Mouse (Mus musculus): ENCODE data around the gene Cd300lg. TPM values are rescaled to one million over a fixed set of nuclear protein-coding genes. Genes with fewer than 3 reads are reported as not detected.

Gene Cd300lg
- polyA plus RNA-seq, 1 experiment = not detected

DNA sequence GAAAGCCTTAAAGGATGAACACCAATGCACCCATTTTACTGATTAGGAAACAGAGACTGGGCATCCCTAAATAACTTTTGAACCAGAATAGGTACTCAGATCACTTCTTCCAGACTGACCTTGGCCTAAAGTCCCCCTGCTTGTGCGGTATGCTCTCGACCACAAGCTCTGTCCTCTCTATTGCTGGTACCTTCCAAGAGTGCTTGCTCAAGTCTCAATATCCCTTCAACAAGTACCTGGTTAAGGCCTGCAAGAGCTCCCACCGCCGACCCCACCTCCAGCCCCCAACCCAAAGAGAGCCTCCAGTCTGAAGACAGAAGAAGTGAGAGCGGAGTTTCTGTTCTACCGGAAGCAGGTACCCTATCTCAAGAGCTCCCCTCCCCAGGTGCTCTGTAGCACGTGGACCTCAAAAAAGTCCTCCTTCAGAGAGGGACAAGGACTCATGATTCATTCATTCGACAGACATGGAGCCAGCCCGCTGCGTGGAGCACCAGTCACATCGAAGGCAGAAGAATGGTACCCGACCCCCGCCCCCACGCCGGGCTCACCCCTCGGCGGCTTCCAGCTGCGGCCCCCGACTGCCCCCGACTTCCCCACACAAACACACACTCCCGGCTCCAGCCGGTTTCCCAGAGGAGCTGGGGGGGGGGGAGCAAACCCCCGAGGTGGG is 15.2 kb upstream of the Cd300lg start:
- H3K4me3 ChIP-seq (ENCODE audit: insufficient read depth, poor library complexity, severe bottlenecking) = peak overlapping the region; percentile 18
- no peaks in the 10 kb centered on the region for H3K79me3 ChIP-seq (ENCODE audit: low read depth)
- no peaks in the 10 kb centered on the region for H3K36me3 ChIP-seq (ENCODE audit: control insufficient read depth, insufficient read depth)
- TF ChIP-seq MAX (IDR thresholded peaks at IDR 0.05) = no peak
- no peak for TF ChIP-seq MYOG (IDR thresholded peaks at IDR 0.05; ENCODE audit: control insufficient read depth, extremely low read depth, insufficient read length)
- no peak for TF ChIP-seq USF1 (IDR thresholded peaks at IDR 0.05; ENCODE audit: low read depth)
- TF ChIP-seq MYOD1 (IDR thresholded peaks at IDR 0.05; ENCODE audit: control insufficient read depth, insufficient read length, low read depth) = no peak
- TF ChIP-seq FOSL1 (IDR thresholded peaks at IDR 0.05; ENCODE audit: insufficient read depth, low read length, poor library complexity, severe bottlenecking) = no peak
- no peak for TF ChIP-seq CEBPB (IDR thresholded peaks at IDR 0.05; ENCODE audit: low read depth)
- no peak for TF ChIP-seq CTCF (IDR thresholded peaks at IDR 0.05; ENCODE audit: control insufficient read depth, insufficient read depth, insufficient read length)
- no peaks in the 10 kb centered on the region for H3K79me2 ChIP-seq (ENCODE audit: control insufficient read depth, insufficient read depth)
- H3K27me3 ChIP-seq (ENCODE audit: control insufficient read depth, insufficient read depth, insufficient read length) = peaks cover 19% of the 10 kb centered on the region
- H3ac ChIP-seq (ENCODE audit: control insufficient read depth, insufficient read length, low read depth) = peak overlapping the region; percentile 55

DNA sequence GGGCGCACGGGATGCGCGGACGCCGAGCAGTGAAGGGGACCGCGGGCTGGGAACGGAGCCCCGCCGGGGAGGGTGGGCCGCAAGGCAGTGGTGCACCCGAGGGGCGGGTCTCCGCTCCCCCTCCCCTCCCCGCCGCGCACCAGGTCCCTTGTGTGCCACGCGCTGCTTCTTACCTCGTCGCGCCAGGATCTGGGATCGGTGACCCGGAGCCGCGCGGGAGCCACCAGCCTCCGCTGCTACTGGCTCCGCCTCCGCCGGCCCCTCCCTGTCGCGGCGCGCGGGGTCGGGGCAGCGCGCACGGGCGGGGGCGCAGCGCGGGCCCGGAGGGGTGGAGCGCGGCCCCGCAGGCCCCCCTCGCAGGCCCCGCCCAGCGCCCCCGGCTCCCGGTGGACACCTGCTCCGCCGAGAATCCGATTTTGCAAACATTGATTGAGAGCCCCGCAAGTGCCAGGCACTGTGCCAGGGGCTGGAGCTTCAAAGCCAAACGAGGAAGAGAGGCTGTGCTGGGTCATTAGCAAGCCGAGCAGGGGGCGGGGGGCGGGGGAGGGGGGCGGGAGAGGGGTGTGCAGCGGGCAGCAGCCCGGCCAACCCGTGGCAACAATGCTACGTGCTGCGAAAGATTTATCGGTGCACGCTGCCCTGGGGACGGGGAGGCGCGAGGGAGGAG is 14.5 kb upstream of the Cd300lg start:
- Histone ChIP-seq H3ac (ENCODE audit: control insufficient read depth, insufficient read length, low read depth) (peak overlapping the region; percentile 55), H3K79me3 (ENCODE audit: low read depth) (no peaks in the 10 kb centered on the region), H3K36me3 (ENCODE audit: control insufficient read depth, insufficient read depth) (no peaks in the 10 kb centered on the region), H3K4me3 (ENCODE audit: insufficient read depth, poor library complexity, severe bottlenecking) (peak overlapping the region; percentile 18), H3K27me3 (ENCODE audit: control insufficient read depth, insufficient read depth, insufficient read length) (peaks cover 20% of the 10 kb centered on the region), H3K79me2 (ENCODE audit: control insufficient read depth, insufficient read depth) (no peaks in the 10 kb centered on the region)
- TF ChIP-seq FOSL1 (IDR thresholded peaks at IDR 0.05; ENCODE audit: insufficient read depth, low read length, poor library complexity, severe bottlenecking) (no peak), MYOD1 (IDR thresholded peaks at IDR 0.05; ENCODE audit: control insufficient read depth, insufficient read length, low read depth) (no peak), USF1 (IDR thresholded peaks at IDR 0.05; ENCODE audit: low read depth) (no peak), CTCF (IDR thresholded peaks at IDR 0.05; ENCODE audit: control insufficient read depth, insufficient read depth, insufficient read length) (no peak), CEBPB (IDR thresholded peaks at IDR 0.05; ENCODE audit: low read depth) (no peak), MYOG (IDR thresholded peaks at IDR 0.05; ENCODE audit: control insufficient read depth, extremely low read depth, insufficient read length) (no peak), MAX (IDR thresholded peaks at IDR 0.05) (no peak)

DNA sequence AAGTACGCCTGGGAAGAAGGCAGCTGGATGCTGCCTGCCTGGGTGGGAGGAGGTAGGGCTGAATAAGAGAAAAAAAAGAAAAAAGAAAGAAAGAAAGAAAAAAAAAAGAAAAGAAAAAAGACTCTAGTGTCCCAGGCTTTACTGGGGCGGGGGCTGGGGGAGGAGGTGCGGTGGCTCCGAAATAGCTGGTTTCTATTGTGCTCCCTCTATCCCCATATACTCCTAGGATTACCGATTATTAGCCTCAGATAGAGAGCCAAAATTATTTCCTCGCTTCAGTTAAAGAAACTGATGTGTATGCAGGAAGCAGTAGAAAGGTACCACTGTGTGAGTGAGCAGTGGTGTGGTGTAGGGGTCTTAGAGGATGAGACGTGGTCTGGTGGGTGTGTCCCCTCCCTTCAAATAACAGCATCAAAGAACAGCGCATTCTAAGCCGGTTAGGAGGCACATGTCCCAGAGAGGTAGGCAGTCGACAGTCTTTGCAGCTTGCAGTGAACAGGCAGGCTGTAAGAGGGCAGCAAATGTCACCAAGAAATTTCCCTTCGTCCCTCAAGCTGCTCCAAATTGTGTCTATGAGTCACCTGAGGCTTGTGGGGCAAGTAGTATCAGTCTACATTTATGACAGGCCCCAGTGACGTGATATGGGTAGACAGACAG is 13.8 kb upstream of the Cd300lg start:
- Histone ChIP-seq H3K79me2 (ENCODE audit: control insufficient read depth, insufficient read depth) (no peaks in the 10 kb centered on the region), H3K36me3 (ENCODE audit: control insufficient read depth, insufficient read depth) (no peaks in the 10 kb centered on the region), H3K79me3 (ENCODE audit: low read depth) (no peaks in the 10 kb centered on the region), H3ac (ENCODE audit: control insufficient read depth, insufficient read length, low read depth) (no peak overlapping the region), H3K4me3 (ENCODE audit: insufficient read depth, poor library complexity, severe bottlenecking) (no peak overlapping the region), H3K27me3 (ENCODE audit: control insufficient read depth, insufficient read depth, insufficient read length) (peaks cover 20% of the 10 kb centered on the region)
- TF ChIP-seq MAX (IDR thresholded peaks at IDR 0.05) (no peak), CEBPB (IDR thresholded peaks at IDR 0.05; ENCODE audit: low read depth) (no peak), FOSL1 (IDR thresholded peaks at IDR 0.05; ENCODE audit: insufficient read depth, low read length, poor library complexity, severe bottlenecking) (no peak), CTCF (IDR thresholded peaks at IDR 0.05; ENCODE audit: control insufficient read depth, insufficient read depth, insufficient read length) (no peak), MYOG (IDR thresholded peaks at IDR 0.05; ENCODE audit: control insufficient read depth, extremely low read depth, insufficient read length) (no peak), USF1 (IDR thresholded peaks at IDR 0.05; ENCODE audit: low read depth) (no peak), MYOD1 (IDR thresholded peaks at IDR 0.05; ENCODE audit: control insufficient read depth, insufficient read length, low read depth) (no peak)

DNA sequence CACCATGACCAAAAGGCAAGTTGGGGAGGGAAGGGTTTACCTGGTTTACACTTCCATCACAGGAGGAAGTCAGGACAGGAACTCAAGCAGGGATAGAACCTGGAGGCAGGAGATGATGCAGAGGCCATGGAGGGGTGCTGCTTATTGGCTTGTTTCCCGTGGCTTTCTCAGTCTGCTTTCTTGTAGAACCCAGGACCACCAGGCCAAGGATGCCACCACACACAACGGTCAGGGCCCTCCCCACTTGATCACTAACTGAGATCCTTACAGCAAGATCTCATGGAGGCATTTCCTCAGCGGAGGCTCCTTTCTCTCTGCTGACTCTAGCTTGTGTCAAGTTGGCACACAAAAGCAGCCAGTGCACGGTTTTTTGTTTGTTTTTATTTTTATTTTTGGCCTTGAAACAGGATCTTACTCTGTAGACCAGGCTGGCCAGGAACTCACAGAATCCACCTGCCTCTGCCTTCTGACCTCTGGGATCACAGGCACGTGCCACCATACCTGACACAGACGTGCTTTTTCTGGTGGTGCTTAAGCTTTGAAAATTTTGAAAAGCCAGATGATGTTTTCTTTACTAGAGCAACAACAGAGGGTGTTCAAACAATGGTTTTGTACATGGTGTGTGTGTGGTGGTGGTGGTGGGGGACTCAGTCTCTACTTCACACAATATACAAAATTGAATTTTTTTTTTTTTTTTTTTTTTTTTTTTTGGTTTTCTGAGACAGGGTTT is 13.1 kb upstream of the Cd300lg start, which contains the start of gene Mpp3:
Mpp3 (minus strand) TSS at position 375 of the 730 bp plus-strand sequence.
- H3K36me3 ChIP-seq (ENCODE audit: control insufficient read depth, insufficient read depth) = no peaks in the 10 kb centered on the region
- no peaks in the 10 kb centered on the region for H3K79me2 ChIP-seq (ENCODE audit: control insufficient read depth, insufficient read depth)
- TF ChIP-seq MYOD1 (IDR thresholded peaks at IDR 0.05; ENCODE audit: control insufficient read depth, insufficient read length, low read depth) (no peak), CTCF (IDR thresholded peaks at IDR 0.05; ENCODE audit: control insufficient read depth, insufficient read depth, insufficient read length) (no peak), MAX (IDR thresholded peaks at IDR 0.05) (no peak), FOSL1 (IDR thresholded peaks at IDR 0.05; ENCODE audit: insufficient read depth, low read length, poor library complexity, severe bottlenecking) (no peak), MYOG (IDR thresholded peaks at IDR 0.05; ENCODE audit: control insufficient read depth, extremely low read depth, insufficient read length) (no peak), USF1 (IDR thresholded peaks at IDR 0.05; ENCODE audit: low read depth) (no peak), CEBPB (IDR thresholded peaks at IDR 0.05; ENCODE audit: low read depth) (no peak)
- no peak within 1 kb of the TSS for H3K4me3 ChIP-seq (ENCODE audit: insufficient read depth, poor library complexity, severe bottlenecking)
- no peak within 1 kb of the TSS for H3ac ChIP-seq (ENCODE audit: control insufficient read depth, insufficient read length, low read depth)
- no peaks in the 10 kb centered on the region for H3K79me3 ChIP-seq (ENCODE audit: low read depth)
- peaks cover 22% of the 10 kb centered on the region for H3K27me3 ChIP-seq (ENCODE audit: control insufficient read depth, insufficient read depth, insufficient read length)

DNA sequence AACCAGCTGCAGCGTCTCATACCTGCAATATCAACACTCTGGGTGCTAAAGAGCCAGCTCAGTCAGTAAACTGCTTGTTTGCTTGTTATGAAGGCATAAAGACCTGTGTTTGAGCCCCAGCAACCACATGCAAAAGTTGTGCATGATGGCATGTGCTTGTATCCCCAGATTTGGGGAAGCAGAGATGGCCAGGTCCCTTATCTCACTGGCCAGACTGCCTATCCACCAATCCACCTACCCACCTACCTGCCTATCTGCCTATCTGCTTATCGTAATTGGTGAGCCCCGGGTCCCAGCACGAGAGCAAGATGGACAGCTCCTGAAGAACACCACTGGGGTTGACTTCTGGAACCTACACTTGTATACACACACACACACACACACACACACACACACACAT is 12.0 kb upstream of the Cd300lg start:
- TF ChIP-seq CEBPB (IDR thresholded peaks at IDR 0.05; ENCODE audit: low read depth) (no peak), MAX (IDR thresholded peaks at IDR 0.05) (no peak), FOSL1 (IDR thresholded peaks at IDR 0.05; ENCODE audit: insufficient read depth, low read length, poor library complexity, severe bottlenecking) (no peak), MYOG (IDR thresholded peaks at IDR 0.05; ENCODE audit: control insufficient read depth, extremely low read depth, insufficient read length) (no peak), CTCF (IDR thresholded peaks at IDR 0.05; ENCODE audit: control insufficient read depth, insufficient read depth, insufficient read length) (no peak), MYOD1 (IDR thresholded peaks at IDR 0.05; ENCODE audit: control insufficient read depth, insufficient read length, low read depth) (no peak), USF1 (IDR thresholded peaks at IDR 0.05; ENCODE audit: low read depth) (no peak)
- Histone ChIP-seq H3K4me3 (ENCODE audit: insufficient read depth, poor library complexity, severe bottlenecking) (no peak overlapping the region), H3K79me2 (ENCODE audit: control insufficient read depth, insufficient read depth) (no peaks in the 10 kb centered on the region), H3K36me3 (ENCODE audit: control insufficient read depth, insufficient read depth) (no peaks in the 10 kb centered on the region), H3ac (ENCODE audit: control insufficient read depth, insufficient read length, low read depth) (no peak overlapping the region), H3K79me3 (ENCODE audit: low read depth) (no peaks in the 10 kb centered on the region), H3K27me3 (ENCODE audit: control insufficient read depth, insufficient read depth, insufficient read length) (peaks cover 29% of the 10 kb centered on the region)

Measured in C2C12 (cell line).